Mouse (Mus musculus): ENCODE data around the gene Foxj3.

GRCm38 (mm10) chr4:119535103-119535502 is 1.7 kb upstream of the Foxj3 start:
- no peak for TF ChIP-seq GATA1 (IDR thresholded peaks at IDR 0.05; ENCODE audit: low read length)
- no peak for TF ChIP-seq TAL1 (IDR thresholded peaks at IDR 0.05; ENCODE audit: low read length)

All from erythroblast, embryonic 14.5 days (primary cell).